Mouse (Mus musculus) MEL (cell line): ENCODE measurements around the gene Endod1.

Experiments
- CTCF ChIP-seq, 3 experiments: IDR thresholded peaks in 2 of 3; conservative IDR thresholded peaks in 1 of 3; 2 replicates each; pipeline ENCODE4 v1.5.1; 2011 to 2012; ENCODE audit warnings: low read length in 3 of 3, low read depth in 2 of 3, mild to moderate bottlenecking in 2 of 3, improper control_type of control experiment in 1 of 3, inconsistent platforms in 1 of 3, mixed read lengths in 1 of 3, moderate library complexity in 1 of 3; ENCODE audit not compliant: control insufficient read depth in 1 of 3, insufficient read depth in 1 of 3, poor library complexity in 1 of 3, severe bottlenecking in 1 of 3
- MAX ChIP-seq: IDR thresholded peaks from 2 replicates; pipeline ENCODE4 v1.6.1; 2011; ENCODE audit warnings: low read length, improper control_type of control experiment
- ZC3H11A ChIP-seq: IDR thresholded peaks from 2 replicates; pipeline ENCODE4 v1.6.1; 2012; ENCODE audit warnings: low read depth, mild to moderate bottlenecking, inconsistent platforms, low read length, improper control_type of control experiment

- TF ChIP-seq CTCF (IDR thresholded peaks at IDR 0.05 in 2 of 3, conservative IDR thresholded peaks at IDR 0.05 in 1 of 3; ENCODE audit: control insufficient read depth in 1 of 3, insufficient read depth in 1 of 3, low read depth in 2 of 3, low read length in 3 of 3, poor library complexity in 1 of 3, severe bottlenecking in 1 of 3) = no peak
- no peak; the same call in 1 of the 2 replicates for TF ChIP-seq MAX
- peak; percentile 9; the same call in 1 of the 2 replicates for TF ChIP-seq ZC3H11A
Measured at GRCm38 (mm10) chr9:14402099-14402498, 20.8 kb upstream of the Endod1 start.
